In the genomic region with DNA sequence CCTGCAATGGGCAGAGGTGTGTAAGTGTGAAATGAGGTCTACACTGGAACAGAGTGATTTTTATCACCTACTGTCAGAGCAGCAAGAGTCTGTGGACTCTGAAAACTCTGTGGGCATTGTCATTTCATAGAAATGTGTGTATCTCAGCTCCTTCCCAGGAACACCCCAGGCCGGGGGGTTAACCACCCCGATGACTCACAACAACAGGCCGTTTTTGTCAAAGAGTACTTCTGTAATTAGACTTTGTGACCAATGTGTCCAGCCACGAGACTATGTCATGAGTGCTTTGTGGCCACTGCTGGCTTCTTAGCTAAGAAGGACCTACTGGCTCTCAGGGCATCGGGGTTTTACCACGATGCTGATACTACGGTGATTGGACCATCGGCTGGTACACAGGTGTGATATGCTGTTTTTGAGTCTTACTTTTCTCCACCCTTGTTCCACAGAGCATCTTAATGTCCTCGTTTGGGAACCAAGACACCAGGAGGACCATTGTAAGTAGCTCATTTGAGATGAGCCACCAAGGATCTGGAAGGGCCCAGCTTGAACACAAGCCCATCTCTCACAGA, we compare ENCODE assay signal across 28 mouse cellular contexts. TPM values are rescaled to one million over a fixed set of nuclear protein-coding genes. Genes with fewer than 3 reads are reported as not detected.
DNase-seq lines count a peak whose midpoint lies in the region; ATAC-seq and TF ChIP-seq lines count a peak whose summit lies in the region.
"Had no signal": no experiment of that assay in that cellular context is flagged by ENCODE, and none has a peak within 500 bp of the region (broad histone marks: within the 10 kb centered on the region; RNA-seq: fewer than 3 reads in every experiment).

No protein-coding gene starts in this region.

- H3K9ac ChIP-seq in liver, embryonic 11.5 days (ENCODE audit: low read depth, low read length), result no peak overlapping the region
- H3K9ac ChIP-seq: forebrain, embryonic 15.5 days had no signal

- no peak overlapping the region for H3K4me2 ChIP-seq in liver, embryonic 11.5 days
- H3K4me2 ChIP-seq: forebrain, embryonic 15.5 days had no signal

- peak; percentile 29 for DNase-seq in lung, adult 2 months
- DNase-seq in lung, postnatal 4 days, result no peak
- DNase-seq in lung, postnatal 10 days, result peak; percentile 28
- DNase-seq in left cerebral cortex, adult 18-20 months (ENCODE audit: low spot score in 2 of 2), result no peak
- DNase-seq in embryonic facial prominence, embryonic 10.5 days (ENCODE audit: low spot score), result no peak
- no peak for DNase-seq in cerebellum, adult 11-12 months
- no peak for DNase-seq in liver, embryonic 11.5 days (ENCODE audit: low spot score)
- DNase-seq: adrenal gland, postnatal 14 days; cerebellum, adult 2 months; gastrocnemius, postnatal 14 days; kidney, adult 9 months; kidney, postnatal 25 days; midbrain, embryonic 14.5 days; spleen, adult 18-20 months; thymus, adult 2 months had no signal

- peaks cover 10% of the 10 kb centered on the region; the same call in 1 of the 2 replicates for H3K4me1 ChIP-seq in lung, adult 2 months (ENCODE audit: control insufficient read depth, insufficient read depth, low read length)
- H3K4me1 ChIP-seq in brown adipose tissue, adult 24 weeks (ENCODE audit: control insufficient read depth, insufficient read depth, insufficient read length, low read length), result no peaks in the 10 kb centered on the region
- H3K4me1 ChIP-seq in embryonic facial prominence, embryonic 10.5 days, result 0 out of 2 replicates have a peak, but pooled peaks cover 3% of the 10 kb centered on the region
- peaks cover 4% of the 10 kb centered on the region; the same call in 1 of the 2 replicates for H3K4me1 ChIP-seq in liver, embryonic 11.5 days (replicated peaks; ENCODE audit: control insufficient read depth, insufficient read depth, low read length)
- H3K4me1 ChIP-seq: forebrain, embryonic 15.5 days; limb, embryonic 10.5 days had no signal

- H3K27me3 ChIP-seq in embryonic facial prominence, embryonic 10.5 days (replicated peaks; ENCODE audit: low read depth, poor library complexity, severe bottlenecking), result no peaks in the 10 kb centered on the region; the same call in 1 of the 2 replicates
- H3K27me3 ChIP-seq in liver, embryonic 11.5 days (replicated peaks; ENCODE audit: control insufficient read depth, insufficient read depth, low read length), result no peaks in the 10 kb centered on the region
- H3K27me3 ChIP-seq: forebrain, embryonic 15.5 days had no signal

- ATAC-seq in liver, embryonic 11.5 days (replicated peaks; ENCODE audit: low FRiP score), result no peak
- ATAC-seq: forebrain, embryonic 15.5 days had no signal

- no peak for TF ChIP-seq CTCF in lung, adult 2 months (IDR thresholded peaks at IDR 0.05; ENCODE audit: insufficient read depth, low read length)

- H3K9me3 ChIP-seq in embryonic facial prominence, embryonic 10.5 days, result no peaks in the 10 kb centered on the region
- no peaks in the 10 kb centered on the region; the same call in 1 of the 2 replicates for H3K9me3 ChIP-seq in liver, embryonic 11.5 days (ENCODE audit: control insufficient read depth, low read length)
- H3K9me3 ChIP-seq: forebrain, embryonic 15.5 days; limb, embryonic 10.5 days had no signal

- no peaks in the 10 kb centered on the region for H3K36me3 ChIP-seq in embryonic facial prominence, embryonic 10.5 days (replicated peaks)
- no peaks in the 10 kb centered on the region for H3K36me3 ChIP-seq in liver, embryonic 11.5 days (ENCODE audit: control insufficient read depth, insufficient read depth, low read length)
- H3K36me3 ChIP-seq: forebrain, embryonic 15.5 days; limb, embryonic 10.5 days had no signal

- no peak overlapping the region for H3K4me3 ChIP-seq in lung, adult 2 months (replicated peaks; ENCODE audit: extremely low read depth, low read depth, low read length)
- no peak overlapping the region for H3K4me3 ChIP-seq in brown adipose tissue, adult 24 weeks (ENCODE audit: insufficient read depth, low read depth, low read length)
- H3K4me3 ChIP-seq in embryonic facial prominence, embryonic 10.5 days, result no peak overlapping the region
- no peak overlapping the region for H3K4me3 ChIP-seq in liver, embryonic 11.5 days (ENCODE audit: low read depth, low read length)
- H3K4me3 ChIP-seq: forebrain, embryonic 15.5 days; limb, embryonic 10.5 days had no signal

- WGBS in lung, adult 2 months, result 59% methylated on average over 9 of the region's 9 CpGs
- 91% methylated on average over 9 of the region's 9 CpGs for WGBS in embryonic facial prominence, embryonic 10.5 days
- 78% methylated on average over 9 of the region's 9 CpGs for WGBS in liver, embryonic 11.5 days

- no peak for TF ChIP-seq POLR2A in lung, adult 2 months (IDR thresholded peaks at IDR 0.05; ENCODE audit: borderline replicate concordance, extremely low read depth, low read depth, low read length)

- H3K27ac ChIP-seq in brown adipose tissue, adult 24 weeks (replicated peaks; ENCODE audit: low read depth, low read length), result 0 out of 2 replicates have a peak overlapping the region, but pooled peaks have one; percentile 37
- no peak overlapping the region for H3K27ac ChIP-seq in embryonic facial prominence, embryonic 10.5 days (replicated peaks)
- H3K27ac ChIP-seq in liver, embryonic 11.5 days (ENCODE audit: low read depth, low read length), result no peak overlapping the region
- H3K27ac ChIP-seq: forebrain, embryonic 15.5 days; limb, embryonic 10.5 days had no signal

RNA-seq across cellular contexts. Expression of gene 9930022D16Rik, which starts 3.8 kb away (rescaled TPM):
- not detected in 2 replicates for polyA plus RNA-seq in lung, adult 2 months (2012; rRNA removed)
- not detected in 2 replicates for polyA plus RNA-seq in brown adipose tissue, adult 24 weeks (2012; ENCODE audit: insufficient read depth, insufficient read length, missing spikeins)
- total RNA-seq in left cerebral cortex, adult 18-20 months (2021), result not detected
- polyA plus RNA-seq in embryonic facial prominence, embryonic 10.5 days (2016; fragmentation: Nextera tagmentation; extraction: Ambion mirVana), result not detected in 2 replicates
- polyA plus RNA-seq in liver, embryonic 11.5 days (2014; fragmentation: Nextera tagmentation; extraction: Ambion mirVana), result not detected in 2 replicates
- total RNA-seq: adrenal gland, postnatal 14 days; gastrocnemius, postnatal 14 days; heart, adult 8-10 months; layer of hippocampus, adult 8-10 months; left cerebral cortex, adult 8-10 months; liver, adult 2 months had no signal
- polyA plus RNA-seq: C2C12; cerebellum, adult 2 months; forebrain, embryonic 15.5 days; heart, embryonic 16.5 days; hindbrain, embryonic 11.5 days; intestine, embryonic 14.5 days; limb, embryonic 10.5 days; liver, adult 2 months; midbrain, embryonic 14.5 days; neural tube, embryonic 14.5 days; stomach, embryonic 14.5 days; thymus, adult 2 months had no signal

RNA-seq across cellular contexts. Expression of gene Amz2, which starts 8.2 kb away (rescaled TPM):
- polyA plus RNA-seq in lung, adult 2 months (2012; rRNA removed), result 22.2 and 40.9 TPM in 2 replicates
- polyA plus RNA-seq in brown adipose tissue, adult 24 weeks (2012; ENCODE audit: insufficient read depth, insufficient read length, missing spikeins), result 37.3 and 51.5 TPM in 2 replicates
- 10 to 100 TPM; 49.2 to 56.1 TPM for total RNA-seq in left cerebral cortex, adult 18-20 months (2021)
- polyA plus RNA-seq in embryonic facial prominence, embryonic 10.5 days (2016; fragmentation: Nextera tagmentation; extraction: Ambion mirVana), result 34.5 and 41.6 TPM in 2 replicates
- polyA plus RNA-seq in liver, embryonic 11.5 days (2014; fragmentation: Nextera tagmentation; extraction: Ambion mirVana), result 33.7 and 35.5 TPM in 2 replicates

RNA-seq across cellular contexts. Expression of gene Gna13, which starts 54.9 kb away (rescaled TPM):
- polyA plus RNA-seq in lung, adult 2 months (2012; rRNA removed), result 39.3 and 42.6 TPM in 2 replicates
- polyA plus RNA-seq in brown adipose tissue, adult 24 weeks (2012; ENCODE audit: insufficient read depth, insufficient read length, missing spikeins), result 41.6 and 43.8 TPM in 2 replicates
- total RNA-seq in left cerebral cortex, adult 18-20 months (2021), result 10 to 100 TPM; 48.2 to 49.2 TPM
- polyA plus RNA-seq in embryonic facial prominence, embryonic 10.5 days (2016; fragmentation: Nextera tagmentation; extraction: Ambion mirVana), result 18.3 and 18.5 TPM in 2 replicates
- 24.9 and 25.3 TPM in 2 replicates for polyA plus RNA-seq in liver, embryonic 11.5 days (2014; fragmentation: Nextera tagmentation; extraction: Ambion mirVana)

RNA-seq across cellular contexts. Expression of gene Arsg, which starts 55.6 kb away (rescaled TPM):
- 3.8 and 4.4 TPM in 2 replicates for polyA plus RNA-seq in lung, adult 2 months (2012; rRNA removed)
- polyA plus RNA-seq in brown adipose tissue, adult 24 weeks (2012; ENCODE audit: insufficient read depth, insufficient read length, missing spikeins), result 1.2 and 3.7 TPM in 2 replicates
- 10 to 100 TPM; 12.0 to 14.7 TPM for total RNA-seq in left cerebral cortex, adult 18-20 months (2021)
- polyA plus RNA-seq in embryonic facial prominence, embryonic 10.5 days (2016; fragmentation: Nextera tagmentation; extraction: Ambion mirVana), result 1.5 and 1.6 TPM in 2 replicates
- polyA plus RNA-seq in liver, embryonic 11.5 days (2014; fragmentation: Nextera tagmentation; extraction: Ambion mirVana), result 5.8 and 6.2 TPM in 2 replicates

RNA-seq across cellular contexts. Expression of gene Slc16a6, which starts 55.8 kb away (rescaled TPM):
- polyA plus RNA-seq in lung, adult 2 months (2012; rRNA removed), result 0.89 and 1.6 TPM in 2 replicates
- polyA plus RNA-seq in brown adipose tissue, adult 24 weeks (2012; ENCODE audit: insufficient read depth, insufficient read length, missing spikeins), result 0.63 and 1.2 TPM in 2 replicates
- 10 to 100 TPM in 1 of 2 experiments, 1 to 10 TPM in 1; 8.9 to 11.3 TPM for total RNA-seq in left cerebral cortex, adult 18-20 months (2021)
- 3.8 TPM in 2 replicates for polyA plus RNA-seq in embryonic facial prominence, embryonic 10.5 days (2016; fragmentation: Nextera tagmentation; extraction: Ambion mirVana)
- polyA plus RNA-seq in liver, embryonic 11.5 days (2014; fragmentation: Nextera tagmentation; extraction: Ambion mirVana), result 52.2 and 58.7 TPM in 2 replicates

Comparison
In these comparisons a context has a peak if more than half of its experiments do, and no peak if none do; other contexts are left out.
1. DNase-seq: peak in lung, adult 2 months (single experiment) and lung, postnatal 10 days (single experiment); none in lung, postnatal 4 days (0 of 2), left cerebral cortex, adult 18-20 months (0 of 2), embryonic facial prominence, embryonic 10.5 days (single experiment), cerebellum, adult 11-12 months (single experiment) and liver, embryonic 11.5 days (single experiment).